Mouse (Mus musculus): ENCODE data around the gene Rbm45. TPM values are rescaled to one million over a fixed set of nuclear protein-coding genes. Genes with fewer than 3 reads are reported as not detected.

The Rbm45 gene
- polyA plus RNA-seq (2012; rRNA removed) = 3.1 and 5.1 TPM in 2 replicates

DNA sequence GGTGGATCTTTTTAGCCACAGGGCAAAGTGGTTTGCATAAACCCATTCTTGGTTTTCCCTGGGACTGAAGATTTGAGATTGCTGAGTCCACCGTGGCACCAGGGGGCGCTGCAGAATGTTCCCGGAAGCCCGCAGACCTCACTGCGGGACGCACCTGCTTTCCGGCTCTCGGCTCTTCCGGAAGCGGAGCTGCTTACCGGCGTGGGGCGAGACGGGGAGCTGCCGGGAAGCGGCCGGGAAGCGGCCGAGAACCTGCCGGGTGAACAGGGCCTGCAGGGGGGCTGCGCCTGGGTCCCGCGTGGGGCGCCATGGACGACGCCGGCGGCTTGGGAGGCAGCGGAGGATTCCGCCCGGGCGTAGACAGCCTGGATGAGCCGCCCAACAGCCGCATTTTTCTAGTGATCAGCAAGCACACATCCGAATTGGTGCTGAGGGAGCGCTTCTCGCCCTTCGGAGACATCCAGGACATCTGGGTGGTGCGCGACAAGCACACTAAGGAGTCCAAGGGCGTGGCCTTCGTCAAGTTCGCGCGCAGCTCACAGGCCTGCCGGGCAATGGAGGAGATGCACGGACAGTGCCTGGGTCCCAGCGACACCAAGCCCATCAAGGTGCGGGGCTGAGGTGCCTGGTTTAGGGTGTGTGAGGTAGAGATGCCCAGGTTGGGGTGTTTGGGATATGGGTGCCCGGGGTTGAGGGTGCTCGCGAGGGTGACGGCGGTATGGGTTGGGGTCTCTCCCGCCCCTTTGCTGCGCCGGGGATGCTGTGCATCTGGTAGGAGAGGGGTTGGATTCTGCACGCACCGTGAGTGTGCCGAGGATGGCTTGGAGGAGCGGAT lies at the start of gene Rbm45:
Rbm45 (plus strand) TSS at position 164 of the 835 bp plus-strand sequence.

GRCm38 (mm10) chr2:76338215-76339156 lies 31.3 kb upstream of the Rbm45 start, which contains the start of gene Pde11a:
Gene Pde11a, minus strand, starts transcription at chr2:76338774.

GRCm38 (mm10) chr2:76360226-76360625 lies 9.6 kb upstream of the Rbm45 start, which contains the start of gene Cyct:
Gene Cyct, minus strand, starts transcription at chr2:76360450.

GRCm38 (mm10) chr2:76406151-76406936 lies 36.6 kb downstream of the Rbm45 start, which contains the start of gene Osbpl6:
Gene Osbpl6, plus strand, starts transcription at chr2:76406508.

Other genes starting within 250 kb of the Rbm45 start
- gene Pde11a, start 31.2 kb upstream of the Rbm45 start, polyA plus RNA-seq (2012; rRNA removed) = 0.04 TPM in 1 of 2 replicates, not detected in the other
- not detected in 2 replicates for gene Cyct, start 9.5 kb upstream of the Rbm45 start, polyA plus RNA-seq (2012; rRNA removed)
- gene Osbpl6, start 36.5 kb downstream of the Rbm45 start, polyA plus RNA-seq (2012; rRNA removed) = 1.1 and 4.2 TPM in 2 replicates

Data from stomach, adult 2 months (tissue).